Mouse (Mus musculus) midbrain, embryonic 13.5 days (tissue): ENCODE data around the gene Nox4. TPM values are rescaled to one million over a fixed set of nuclear protein-coding genes. Genes with fewer than 3 reads are reported as not detected.
"Not testable (repeated sequence)": the region's sequence is repeated elsewhere in the genome, so short reads cannot be mapped to it uniquely, and the experiment has no call there.

ENCODE experiments used
- ATAC-seq: fragments of 200-750 bp; cut with Nextera tagmentation; 2 replicates; pipeline ENCODE4 v1.8.0; 2017; ENCODE audit warnings: mild to moderate bottlenecking, moderate TSS enrichment, moderate library complexity
- H3K27ac ChIP-seq: fragments of 300-500 bp; sonication (generic); 2 replicates; pipeline ENCODE4 v1.5.1; 2015; ENCODE audit warnings: inconsistent platforms, mild to moderate bottlenecking, moderate library complexity
- H3K27me3 ChIP-seq: fragments of 300-500 bp; sonication (generic); 2 replicates; pipeline ENCODE4 v1.6.1; 2015; ENCODE audit warnings: mild to moderate bottlenecking, inconsistent platforms
- H3K36me3 ChIP-seq: fragments of 300-500 bp; sonication (generic); 2 replicates; pipeline ENCODE4 v1.6.1; 2015; ENCODE audit warnings: mild to moderate bottlenecking, inconsistent platforms
- H3K4me1 ChIP-seq: fragments of 300-500 bp; sonication (generic); replicated peaks from 2 replicates; pipeline ENCODE4 v1.6.1; 2015; ENCODE audit warnings: inconsistent platforms
- H3K4me2 ChIP-seq: fragments of 300-500 bp; sonication (generic); replicated peaks from 2 replicates; pipeline ENCODE4 v1.6.1; 2015; ENCODE audit warnings: moderate library complexity, mild to moderate bottlenecking, inconsistent platforms
- H3K4me3 ChIP-seq: fragments of 300-500 bp; sonication (generic); replicated peaks from 2 replicates; pipeline ENCODE4 v1.5.1; 2015; ENCODE audit warnings: mild to moderate bottlenecking, inconsistent platforms
- H3K9ac ChIP-seq: fragments of 300-500 bp; sonication (generic); replicated peaks from 2 replicates; pipeline ENCODE4 v1.6.1; 2015; ENCODE audit warnings: mild to moderate bottlenecking, inconsistent platforms
- H3K9me3 ChIP-seq: fragments of 300-500 bp; sonication (generic); 2 replicates; pipeline ENCODE4 v1.6.1; 2016; ENCODE audit warnings: mild to moderate bottlenecking, inconsistent platforms
- WGBS: fragments of 180-500 bp; shearing (Covaris S2); methylation state at CpG from one replicate; pipeline ENCODE4 v1.1.7; 2015; 5-methylcytosine and 5-hydroxymethylcytosine counted together
- polyA plus RNA-seq: library from polyadenylated mRNA; unstranded; fragments of >200 nt; fragmentation: Nextera tagmentation; extraction: Ambion mirVana; gene quantifications from 2 replicates; pipeline ENCODE4 v1.2.1, GENCODE M21; 2015

Nox4 gene
- polyA plus RNA-seq, 1 experiment from 2014 or later: 2.6 TPM

- H3K9ac ChIP-seq: no peak overlapping the region
- no peaks in the 10 kb centered on the region for H3K27me3 ChIP-seq
- H3K4me3 ChIP-seq: no peak overlapping the region
- H3K4me1 ChIP-seq: no peaks in the 10 kb centered on the region
- no peak for ATAC-seq
- WGBS: 93% methylated on average over 7 of the region's 7 CpGs
- no peaks in the 10 kb centered on the region for H3K9me3 ChIP-seq
- no peak overlapping the region for H3K4me2 ChIP-seq
- H3K36me3 ChIP-seq: no peaks in the 10 kb centered on the region
- no peak overlapping the region for H3K27ac ChIP-seq
Observed at GRCm38 (mm10) chr7:87397023-87397422, 151.1 kb downstream of the Nox4 start.

DNA sequence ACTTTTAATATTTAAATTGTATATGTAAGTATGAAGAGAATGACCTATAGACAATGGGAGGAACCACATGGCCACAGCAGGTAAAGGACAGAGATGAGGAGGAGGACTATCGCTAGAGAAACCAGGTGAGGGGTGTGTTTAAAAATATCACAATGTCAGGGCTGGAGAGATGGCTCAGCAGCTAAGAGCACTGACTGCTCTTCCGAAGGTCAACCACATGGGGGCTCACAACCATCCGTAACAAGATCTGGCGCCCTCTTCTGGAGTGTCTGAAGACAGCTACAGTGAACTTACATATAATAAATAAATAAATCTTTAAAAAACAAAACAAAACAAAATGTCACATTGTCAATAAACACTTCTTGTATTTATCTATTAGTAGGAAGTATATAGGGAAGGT lies 165.5 kb downstream of the Nox4 start:
- not testable (repeated sequence) for H3K4me3 ChIP-seq, ATAC-seq, H3K4me1 ChIP-seq, H3K9ac ChIP-seq, H3K27me3 ChIP-seq, H3K4me2 ChIP-seq, H3K27ac ChIP-seq, H3K36me3 ChIP-seq, H3K9me3 ChIP-seq
- 7% methylated on average over 4 of the region's 4 CpGs for WGBS

DNA sequence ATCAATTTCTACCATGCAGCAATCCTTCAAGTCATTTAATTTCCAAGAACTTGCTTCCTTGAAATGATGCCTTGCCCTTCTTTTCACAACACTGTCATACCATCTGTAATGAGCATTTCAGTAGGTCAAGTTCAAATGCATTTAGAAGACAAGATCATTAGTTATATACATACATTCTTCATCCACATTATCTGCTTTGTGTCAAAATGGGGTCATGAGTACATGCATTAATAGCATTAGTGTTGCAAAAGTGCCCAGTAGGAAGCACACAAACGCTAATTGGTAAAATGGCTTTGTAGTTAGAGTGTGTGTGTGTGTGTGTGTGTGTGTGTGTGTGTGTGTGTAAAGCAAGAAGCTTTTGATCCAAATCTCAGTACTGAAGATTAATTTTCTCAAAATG lies 167.4 kb downstream of the Nox4 start:
- Histone ChIP-seq H3K4me1 (no peaks in the 10 kb centered on the region), H3K27ac (no peak overlapping the region), H3K4me3 (no peak overlapping the region), H3K27me3 (no peaks in the 10 kb centered on the region), H3K4me2 (no peak overlapping the region), H3K9me3 (no peaks in the 10 kb centered on the region), H3K9ac (no peak overlapping the region), H3K36me3 (no peaks in the 10 kb centered on the region)
- no peak for ATAC-seq
- 68% methylated on average over 1 of the region's 1 CpGs for WGBS

Other genes with a start within 250 kb of the Nox4 start
- gene Vmn2r79, start 250.0 kb upstream of the Nox4 start, polyA plus RNA-seq: not detected in 2 replicates
- not detected in 2 replicates for gene Tyr, start 247.4 kb downstream of the Nox4 start, polyA plus RNA-seq